Mouse (Mus musculus) hematopoietic stem cell, adult 5-6 weeks (primary cell): ENCODE measurements around the gene C1qtnf7. TPM values are rescaled to one million over a fixed set of nuclear protein-coding genes. Genes with fewer than 3 reads are reported as not detected.
A peak's percentile ranks its signal among the peaks of the same experiment; 100 is the strongest.

Experiments used
- ATAC-seq, 2 experiments: fragments of 125-278 bp in 1 of 2; replicated peaks in 1 of 2; 2 replicates each; pipeline ENCODE4 v1.8.0; 2016 to 2017; ENCODE audit warnings: inconsistent platforms in 2 of 2, mild to moderate bottlenecking in 2 of 2, moderate number of reproducible peaks in 2 of 2, low read depth in 1 of 2, moderate TSS enrichment in 1 of 2; ENCODE audit not compliant: low FRiP score in 2 of 2, poor library complexity in 2 of 2, severe bottlenecking in 2 of 2, insufficient read depth in 1 of 2, low TSS enrichment in 1 of 2
- total RNA-seq: library from RNA; stranded (forward); fragments of 172-1452, 232-1000 nt; gene quantifications from 2 replicates; pipeline ENCODE4 v1.2.3, GENCODE M21; 2017

Gene C1qtnf7
- total RNA-seq, 1 experiment from 2014 or later = not detected

DNA sequence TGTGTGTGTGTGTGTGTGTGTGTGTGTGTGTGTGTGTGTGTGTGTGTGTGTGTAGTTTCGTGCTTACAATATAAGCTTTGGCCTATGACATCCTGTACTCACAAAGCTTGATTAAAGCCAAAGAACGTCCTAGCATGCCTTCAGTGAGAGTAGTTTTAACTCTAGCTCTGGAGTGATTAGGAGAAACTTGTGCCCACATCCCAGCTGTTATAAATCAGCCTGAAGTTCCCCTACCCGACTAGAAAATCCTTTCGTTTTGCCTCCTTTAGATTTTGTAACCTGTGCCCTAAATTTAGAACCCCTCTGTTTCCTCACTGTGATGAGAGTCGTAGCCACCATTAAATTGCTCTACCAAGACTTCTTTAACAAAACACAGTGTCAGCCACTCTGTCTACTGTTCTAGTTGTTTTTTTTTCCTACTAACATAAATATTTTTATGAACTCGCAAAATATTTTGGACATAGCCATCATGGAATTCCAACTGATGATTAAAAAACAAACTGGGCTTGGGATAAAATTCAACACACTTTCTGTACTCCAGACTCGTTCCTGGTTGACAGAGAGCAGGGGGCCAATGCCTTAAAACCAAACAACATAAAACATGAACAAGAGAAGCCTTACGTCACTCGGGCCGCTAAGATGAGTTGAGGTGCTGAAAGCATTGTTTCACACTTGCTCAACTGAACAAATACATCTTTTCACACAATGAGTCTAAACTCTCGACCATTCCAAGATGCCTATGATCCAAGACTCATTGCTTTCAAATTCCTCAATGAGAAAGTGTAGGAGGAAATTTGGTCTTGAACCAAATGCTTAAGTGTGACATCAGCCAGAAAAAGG lies 70.3 kb downstream of the C1qtnf7 start:
- no peak for ATAC-seq

DNA sequence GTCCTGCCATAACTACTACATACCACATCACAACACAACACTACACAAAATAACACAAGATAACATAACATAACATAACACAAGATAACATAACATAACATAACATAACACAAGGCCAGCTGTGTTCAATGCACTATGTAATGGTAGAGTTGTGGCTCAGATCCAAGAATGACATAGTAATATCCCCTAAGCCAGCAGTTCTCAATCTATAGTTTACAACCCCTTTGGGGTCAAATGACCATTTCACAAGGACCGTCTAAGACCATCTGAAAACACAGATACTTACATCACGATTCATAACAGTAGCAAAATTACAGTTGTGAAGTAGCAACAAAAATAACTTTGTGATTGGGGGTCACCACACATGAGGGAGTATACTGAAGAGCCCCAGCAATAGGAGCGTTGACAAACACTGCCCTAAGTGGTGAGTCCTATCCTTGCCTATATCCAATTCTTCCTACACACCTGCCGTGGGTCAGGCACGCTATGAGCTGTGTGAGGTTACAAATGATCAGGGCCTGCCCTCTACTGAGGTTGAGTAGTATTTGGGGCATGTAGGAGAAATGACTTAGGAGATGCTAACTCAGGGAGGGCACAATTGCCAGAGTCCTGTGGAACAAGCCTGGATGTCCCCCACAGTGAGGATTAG lies 73.6 kb downstream of the C1qtnf7 start:
- no peak for ATAC-seq

DNA sequence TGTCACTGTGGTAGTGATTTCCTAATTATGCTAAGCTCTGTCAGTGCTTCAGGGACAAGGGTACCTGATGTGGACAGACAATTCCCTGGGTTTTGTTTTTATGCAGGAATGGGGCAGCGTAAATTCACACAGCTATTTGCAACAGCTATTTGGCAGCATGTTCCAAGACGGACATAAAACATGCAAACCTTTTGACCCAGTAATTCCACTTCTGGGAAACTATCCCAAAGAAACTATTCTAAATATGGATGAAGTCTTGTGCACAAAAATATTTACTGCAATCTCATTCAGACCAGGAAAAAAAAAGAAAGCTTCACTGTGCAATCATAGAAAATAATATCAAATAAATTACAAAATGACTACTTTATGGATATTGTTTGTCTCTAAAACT lies 74.1 kb downstream of the C1qtnf7 start:
- ATAC-seq = no peak

DNA sequence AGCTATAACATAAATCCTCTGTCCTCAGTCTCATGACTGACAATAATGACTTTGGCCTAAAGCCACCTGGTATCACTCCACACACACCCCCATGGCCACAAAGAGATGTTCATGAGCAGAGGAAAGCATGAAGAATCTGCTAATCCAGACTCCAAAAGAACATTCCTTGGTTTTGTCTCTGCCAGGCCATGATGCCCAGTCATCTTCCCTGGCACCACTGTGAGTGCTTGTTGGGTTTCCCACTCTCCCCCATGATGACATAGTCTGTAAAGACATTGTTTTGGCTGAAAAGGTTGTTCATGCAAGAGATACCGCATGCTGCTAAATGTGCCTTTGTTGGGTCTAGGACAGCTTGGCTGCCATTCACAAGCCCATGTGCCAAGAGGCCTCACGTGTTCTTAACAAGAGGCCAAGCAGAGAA lies 75.0 kb downstream of the C1qtnf7 start:
- no peak for ATAC-seq

DNA sequence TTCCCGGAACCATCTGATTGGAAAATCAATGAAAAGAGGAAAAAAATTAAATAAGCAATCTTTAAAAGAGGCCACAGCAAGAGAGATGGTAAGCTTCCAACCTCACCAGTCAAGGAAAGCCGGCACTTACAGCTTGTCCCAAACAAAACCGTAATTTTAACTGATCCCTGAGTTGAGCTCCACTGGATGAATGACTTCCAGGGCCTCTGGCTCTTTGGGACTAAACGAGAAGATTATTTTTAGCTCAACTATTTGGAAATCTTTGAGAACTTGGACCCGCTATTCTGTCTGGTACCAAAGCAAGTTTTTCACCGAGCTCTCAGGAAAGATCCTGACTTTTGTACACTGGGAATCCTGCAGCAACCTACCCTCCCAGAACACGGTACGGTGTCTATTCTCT lies 86.3 kb downstream of the C1qtnf7 start:
- ATAC-seq = no peak

DNA sequence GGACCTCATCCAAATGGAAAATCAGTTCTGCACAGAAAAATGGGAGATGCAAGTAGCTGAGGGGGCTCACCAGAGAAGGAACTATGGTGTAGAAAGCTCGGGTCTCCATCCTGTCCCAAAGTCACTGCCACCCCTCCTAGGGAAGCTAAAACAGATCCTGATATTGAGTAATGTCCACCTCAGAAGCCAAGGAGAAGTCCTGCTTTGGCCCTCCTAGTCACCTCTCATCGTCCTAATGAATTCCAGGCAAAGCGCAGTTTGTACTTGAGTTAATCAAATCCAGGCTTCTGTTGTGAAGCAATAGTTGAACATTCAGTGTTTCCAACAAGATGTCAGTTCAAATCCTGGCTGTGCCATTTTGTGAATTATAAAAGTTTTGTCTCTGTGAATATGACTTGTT lies 87.2 kb downstream of the C1qtnf7 start:
- ATAC-seq = no peak

DNA sequence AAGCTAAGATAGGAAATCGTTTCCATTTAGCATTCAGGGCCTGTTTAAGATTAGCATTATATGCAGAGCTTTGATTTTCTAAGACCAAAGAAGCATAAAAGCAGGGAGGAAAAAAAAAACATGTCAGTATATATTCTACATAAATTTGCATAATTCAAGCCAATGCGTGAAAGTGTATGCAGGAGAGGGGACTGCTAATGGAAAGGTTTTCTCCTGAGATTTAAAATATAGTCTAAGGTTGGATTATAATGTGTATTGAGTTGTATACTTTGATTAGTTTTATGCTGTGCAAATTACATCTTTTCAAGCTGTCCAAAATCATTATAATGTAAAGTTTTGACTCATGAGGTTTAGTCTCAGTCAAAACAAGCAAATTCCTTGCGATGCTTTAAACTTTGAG lies 88.2 kb downstream of the C1qtnf7 start:
- ATAC-seq = no peak

DNA sequence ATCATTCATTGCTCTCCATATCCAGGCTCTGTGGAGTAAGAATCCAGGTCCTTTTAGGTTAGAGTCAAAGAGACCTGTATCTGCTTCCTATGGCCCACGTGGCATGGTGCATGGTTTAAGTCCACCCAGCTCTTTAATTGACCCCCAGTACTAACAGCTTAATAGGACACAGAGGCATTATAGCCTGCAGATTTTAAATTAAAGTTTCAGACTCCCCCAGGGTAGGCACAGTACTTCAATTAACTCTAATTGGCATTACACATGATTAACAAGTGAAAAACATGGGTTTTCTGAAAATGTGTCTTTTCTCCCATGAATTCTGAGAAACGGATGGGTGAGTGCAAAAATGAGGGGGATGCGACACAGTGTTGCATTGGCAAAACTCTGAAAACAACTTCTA lies 92.7 kb downstream of the C1qtnf7 start:
- no peak for ATAC-seq

DNA sequence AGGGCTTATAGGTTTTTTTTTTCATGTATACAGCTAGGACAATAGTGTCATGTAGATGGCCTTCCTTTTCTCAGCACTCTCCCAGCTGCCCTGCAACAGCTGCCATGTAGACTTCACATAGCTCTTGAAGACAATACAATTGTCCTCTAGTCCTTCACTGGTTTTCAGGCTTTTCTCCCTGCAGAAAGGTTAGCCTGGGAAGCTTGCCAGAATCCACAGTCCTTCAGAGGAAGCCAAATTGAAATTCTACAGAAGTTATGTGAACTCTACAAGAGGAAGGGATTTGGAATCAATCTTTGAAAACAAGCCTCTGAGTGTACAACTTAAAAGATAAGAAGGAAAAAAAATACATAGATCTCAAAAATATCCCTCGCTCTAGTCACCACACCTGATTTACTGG lies 94.4 kb downstream of the C1qtnf7 start:
- no peak for ATAC-seq

DNA sequence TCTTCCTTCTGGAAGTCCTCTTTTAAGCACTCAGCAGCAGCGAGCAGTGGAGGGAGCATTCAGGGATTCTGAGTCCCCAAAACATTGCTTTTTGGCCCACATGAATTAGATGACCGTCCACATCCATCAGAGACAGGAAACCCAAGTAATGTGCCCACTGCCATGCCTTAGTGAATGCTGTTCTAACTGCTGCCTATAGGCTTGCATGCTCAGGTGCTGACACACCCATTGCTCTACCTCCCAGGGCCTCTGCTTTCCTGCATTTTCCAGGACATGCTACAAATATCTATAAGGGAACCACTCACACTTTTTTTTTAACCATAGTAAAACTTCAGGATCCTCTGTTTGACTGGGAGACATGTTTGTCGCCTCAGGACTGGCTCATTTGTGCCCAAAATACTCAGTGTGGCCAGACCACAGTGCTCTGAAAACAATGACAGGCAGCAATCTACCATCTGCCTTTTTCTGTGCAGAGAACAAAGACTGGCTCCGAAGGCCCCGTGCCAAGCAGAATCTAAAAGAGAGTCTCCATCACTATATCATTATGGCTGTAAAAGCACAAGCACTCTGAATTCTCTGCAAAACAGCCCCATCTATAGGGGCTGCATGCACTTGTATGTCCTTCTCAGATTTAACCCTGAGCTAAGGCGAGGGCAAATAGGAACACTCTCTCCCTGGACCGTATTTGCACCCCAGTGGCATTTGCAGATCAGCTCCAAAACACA lies 106.4 kb downstream of the C1qtnf7 start:
- no peak for ATAC-seq

DNA sequence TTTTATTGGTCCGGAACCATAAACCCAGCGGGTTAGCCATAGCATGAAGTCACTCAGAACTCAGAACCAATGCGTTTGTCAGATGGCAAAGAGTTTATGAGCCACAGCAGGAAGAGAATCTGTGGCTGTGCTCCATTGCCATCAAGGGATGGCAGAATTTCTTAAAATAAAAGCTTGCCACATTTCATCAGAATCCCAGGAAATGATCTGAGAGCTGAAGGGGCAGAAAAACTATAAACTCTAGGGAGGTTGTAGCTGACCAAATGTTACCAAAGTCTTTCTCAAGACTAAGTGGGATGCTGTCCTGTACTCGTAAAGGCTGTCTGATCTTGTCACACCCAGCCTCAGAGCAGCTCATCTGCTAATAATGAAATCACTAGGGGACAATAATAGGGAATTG lies 110.1 kb downstream of the C1qtnf7 start:
- no peak for ATAC-seq

DNA sequence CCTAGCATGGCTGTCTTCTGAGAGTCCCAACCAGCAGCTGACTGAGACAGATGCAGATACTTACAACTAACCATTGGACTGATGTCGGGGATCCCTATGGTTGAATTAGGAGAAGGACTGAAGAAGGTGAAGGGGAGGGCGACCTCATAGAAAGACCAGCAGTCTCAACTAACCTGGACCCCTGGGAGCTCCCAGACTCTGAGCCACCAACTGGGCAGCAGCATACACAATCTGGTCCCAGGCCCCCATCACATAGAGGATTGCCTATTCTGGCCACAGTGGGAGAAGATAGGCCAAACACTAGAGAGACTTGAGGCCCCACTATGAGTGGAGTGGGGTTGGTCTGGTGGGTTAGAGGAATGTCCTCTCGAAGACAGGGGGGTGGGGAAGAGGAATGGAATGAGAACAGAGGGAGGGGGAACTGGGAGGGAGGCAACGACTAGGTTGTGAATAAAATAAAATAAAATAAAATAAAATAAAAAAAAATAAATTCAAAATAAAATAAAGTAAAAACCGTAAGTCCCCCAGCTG lies 118.8 kb downstream of the C1qtnf7 start:
- ATAC-seq = no peak

DNA sequence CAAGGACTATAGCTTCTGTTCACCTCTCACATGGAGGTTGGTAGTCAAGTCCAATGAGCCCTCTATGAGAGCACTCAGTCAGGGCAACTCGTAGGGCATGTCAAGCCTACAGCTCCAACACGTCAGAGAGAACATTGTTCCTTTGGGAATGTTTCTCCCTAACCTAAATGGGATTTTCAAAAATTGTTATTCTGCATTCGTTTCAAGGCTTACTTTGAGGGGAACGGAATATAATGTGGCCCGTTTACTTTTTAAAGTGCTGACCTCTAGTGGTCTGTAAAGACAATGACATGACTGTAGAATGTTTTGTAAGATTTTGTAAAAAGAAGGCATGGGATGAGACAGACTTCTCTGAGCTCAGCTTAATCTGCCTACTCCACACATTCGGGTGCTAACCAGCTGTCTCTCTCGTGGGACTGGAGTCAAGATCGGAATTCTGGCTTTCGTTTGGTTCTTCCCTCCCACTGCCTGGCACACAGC lies 119.3 kb downstream of the C1qtnf7 start:
- ATAC-seq = peak; percentile 67 to 68; a peak in 2 of 4 replicates

DNA sequence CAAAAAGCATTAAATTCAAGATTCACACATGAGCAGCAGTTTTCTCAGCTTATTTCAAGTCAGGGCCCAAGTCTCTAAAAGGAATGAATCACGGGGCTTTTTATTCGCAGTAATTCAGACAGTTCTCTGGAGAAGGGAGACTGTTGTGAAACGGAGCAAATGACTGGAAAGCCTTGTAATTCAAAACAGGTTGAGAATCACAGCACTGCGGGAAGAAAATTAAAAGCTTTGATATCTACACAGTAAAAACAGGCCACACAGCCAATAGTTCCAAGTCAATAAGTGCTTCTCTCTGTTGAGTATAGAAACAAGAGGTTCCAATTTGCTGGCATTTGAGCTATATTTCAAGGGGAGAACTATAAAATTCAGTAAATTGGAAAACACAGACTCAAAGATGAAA lies 129.7 kb downstream of the C1qtnf7 start:
- no peak for ATAC-seq

DNA sequence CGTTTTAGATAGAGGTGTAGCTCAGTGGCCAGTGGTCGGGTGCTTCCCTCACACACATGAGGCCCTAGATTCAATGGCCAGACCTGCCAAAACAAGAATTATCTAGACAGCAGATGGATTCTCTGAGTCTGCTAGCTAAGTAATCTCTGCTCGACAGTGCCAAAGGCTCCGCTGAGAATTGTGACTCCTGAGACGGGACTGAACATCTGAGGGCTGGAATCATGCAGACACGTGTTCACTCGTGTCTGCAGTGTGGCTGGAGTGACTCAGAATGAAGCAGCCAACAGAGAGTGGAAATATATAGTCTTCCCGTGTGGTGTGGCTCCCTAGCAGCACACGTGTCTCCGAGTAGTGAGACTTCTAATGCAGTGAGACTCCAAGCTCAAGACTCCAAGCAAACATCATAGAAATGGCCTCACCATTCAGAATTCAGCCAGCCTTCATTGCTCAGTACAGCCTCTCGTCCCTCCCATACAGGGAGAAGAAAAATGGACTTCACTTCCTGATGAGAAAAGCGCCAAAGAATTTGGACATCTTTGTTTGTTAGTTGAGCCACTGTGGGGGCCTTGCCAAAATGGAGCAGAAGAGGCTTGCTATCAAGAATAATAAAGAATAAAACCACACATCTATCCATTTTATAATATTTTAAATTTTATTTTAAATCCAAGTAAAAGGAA lies 131.9 kb downstream of the C1qtnf7 start:
- no peak for ATAC-seq

DNA sequence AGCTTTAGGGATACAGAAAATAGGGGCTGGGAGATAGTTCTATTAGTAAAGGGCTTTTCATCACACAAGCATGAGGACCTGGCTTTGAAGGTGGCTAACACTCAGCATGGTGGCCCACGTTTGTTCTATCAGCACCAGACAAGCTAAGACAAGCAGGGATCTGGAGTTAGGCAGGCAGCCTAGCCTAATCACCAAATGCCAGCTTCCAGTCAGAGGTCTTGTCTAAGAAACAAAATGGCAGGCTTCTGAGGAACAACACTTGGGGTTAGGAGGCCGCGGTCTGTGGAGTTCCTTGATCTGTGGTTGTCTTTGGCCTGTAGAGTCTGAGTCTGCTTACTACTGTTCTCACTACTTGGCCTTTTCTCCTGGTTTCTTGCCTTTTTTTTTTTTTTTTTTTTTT lies 146.2 kb downstream of the C1qtnf7 start:
- no peak for ATAC-seq
